Mouse (Mus musculus) heart, postnatal 0 days (tissue): Measurements from ENCODE around the gene Adgre1. TPM values are rescaled to one million over a fixed set of nuclear protein-coding genes. Genes with fewer than 3 reads are reported as not detected.

Source experiments
- ATAC-seq: fragments of 200-750 bp; cut with Nextera tagmentation; 2 replicates; pipeline ENCODE4 v1.8.0; 2017; ENCODE audit warnings: low read depth, moderate number of reproducible peaks, moderate library complexity; ENCODE audit not compliant: insufficient read depth
- DNase-seq: peaks from one replicate; pipeline ENCODE4 v3.0.0-alpha.2; 2016; ENCODE audit warnings: low spot score
- H3K27ac ChIP-seq: fragments of 300-500 bp; sonication (generic); 2 replicates; pipeline ENCODE4 v1.5.1; 2014; ENCODE audit warnings: low read depth, mild to moderate bottlenecking
- H3K27me3 ChIP-seq: fragments of 300-500 bp; sonication (generic); 2 replicates; pipeline ENCODE4 v1.6.1; 2014; ENCODE audit warnings: low read length, mixed read lengths; ENCODE audit not compliant: control insufficient read depth, insufficient read depth
- H3K36me3 ChIP-seq: fragments of 300-500 bp; sonication (generic); replicated peaks from 2 replicates; pipeline ENCODE4 v1.6.1; 2014; ENCODE audit warnings: low read length, mixed read lengths; ENCODE audit not compliant: control insufficient read depth, insufficient read depth
- H3K4me1 ChIP-seq: fragments of 300-500 bp; sonication (generic); 2 replicates; pipeline ENCODE4 v1.6.1; 2014; ENCODE audit warnings: antibody characterized with exemption; ENCODE audit not compliant: control insufficient read depth, insufficient read depth
- H3K4me2 ChIP-seq: fragments of 300-500 bp; sonication (generic); 2 replicates; pipeline ENCODE4 v1.6.1; 2014; ENCODE audit warnings: low read depth, mild to moderate bottlenecking, low read length, moderate library complexity
- H3K4me3 ChIP-seq: fragments of 300-500 bp; sonication (generic); 2 replicates; pipeline ENCODE4 v1.5.1; 2014; ENCODE audit warnings: low read depth, low read length
- H3K9ac ChIP-seq: fragments of 300-500 bp; sonication (generic); replicated peaks from 2 replicates; pipeline ENCODE4 v1.6.1; 2014; ENCODE audit warnings: low read depth, low read length, mixed read lengths
- H3K9me3 ChIP-seq: fragments of 300-500 bp; sonication (generic); replicated peaks from 2 replicates; pipeline ENCODE4 v1.6.1; 2016; ENCODE audit warnings: low read length; ENCODE audit not compliant: control insufficient read depth
- CTCF ChIP-seq: IDR thresholded peaks from 2 replicates; pipeline ENCODE4 v1.5.1; 2016; ENCODE audit warnings: antibody characterized with exemption, control low read depth, low read depth
- EP300 ChIP-seq: IDR thresholded peaks from 2 replicates; pipeline ENCODE4 v1.6.1; 2016; ENCODE audit warnings: antibody characterized with exemption, low read depth
- WGBS: fragments of 180-500 bp; shearing (Covaris S2); extraction: QIAGEN DNeasy Blood & Tissue Kit; methylation state at CpG from one replicate; pipeline ENCODE4 v1.1.7; 2014; 5-methylcytosine and 5-hydroxymethylcytosine counted together
- polyA plus RNA-seq: library from polyadenylated mRNA; unstranded; fragments of >200 nt; fragmentation: Nextera tagmentation; extraction: Ambion mirVana; gene quantifications from 2 replicates; pipeline ENCODE4 v1.2.1, GENCODE M21; 2015
- total RNA-seq: library from RNA; depleted of rRNA; stranded (reverse); fragments of >200 nt; gene quantifications from 2 replicates; pipeline ENCODE4 v1.2.3, GENCODE M21; 2014; ENCODE audit warnings: low replicate concordance; rRNA removed

The Adgre1 gene
- total and polyA plus RNA-seq, 2 experiments from 2014 or later, result 2.2 to 8.5 TPM

GRCm38 (mm10) chr17:57350212-57350611, 8.3 kb upstream of the Adgre1 start:
- WGBS, result 84% methylated on average over 5 of the region's 5 CpGs
- H3K27ac ChIP-seq, result no peak overlapping the region
- no peaks in the 10 kb centered on the region for H3K9me3 ChIP-seq
- H3K4me3 ChIP-seq, result no peak overlapping the region
- no peaks in the 10 kb centered on the region for H3K36me3 ChIP-seq
- TF ChIP-seq EP300 (no peak), CTCF (no peak)
- H3K9ac ChIP-seq, result no peak overlapping the region
- DNase-seq (no peak), ATAC-seq (no peak)
- no peaks in the 10 kb centered on the region for H3K27me3 ChIP-seq
- no peak overlapping the region for H3K4me2 ChIP-seq
- no peaks in the 10 kb centered on the region for H3K4me1 ChIP-seq

DNA sequence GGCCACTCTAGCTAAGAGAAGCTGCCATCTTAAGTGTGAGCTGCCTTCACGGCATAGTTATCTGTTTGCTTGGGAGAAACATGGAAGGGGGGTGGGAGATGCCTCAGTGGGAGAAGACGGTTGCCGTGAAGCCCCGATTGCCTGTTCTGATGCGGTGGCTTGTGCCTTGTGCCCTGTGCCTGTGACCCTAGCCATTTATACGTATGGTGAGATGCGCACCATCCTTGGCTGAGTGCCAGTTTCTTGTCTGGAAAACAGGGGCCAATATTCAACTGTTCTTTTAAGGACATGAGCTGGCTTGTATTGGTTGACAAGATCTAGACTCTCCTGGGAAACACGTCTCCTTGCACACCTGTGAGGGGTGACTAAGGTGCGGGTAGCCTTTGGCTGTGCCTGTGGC, 7.4 kb upstream of the Adgre1 start:
- no peaks in the 10 kb centered on the region for H3K27me3 ChIP-seq
- no peak for ATAC-seq
- no peaks in the 10 kb centered on the region for H3K9me3 ChIP-seq
- DNase-seq, result no peak
- no peaks in the 10 kb centered on the region for H3K4me1 ChIP-seq
- no peak overlapping the region for H3K4me3 ChIP-seq
- H3K4me2 ChIP-seq, result no peak overlapping the region
- no peak overlapping the region for H3K9ac ChIP-seq
- WGBS, result 81% methylated on average over 9 of the region's 9 CpGs
- TF ChIP-seq CTCF, result no peak
- no peak for TF ChIP-seq EP300
- no peaks in the 10 kb centered on the region for H3K36me3 ChIP-seq
- H3K27ac ChIP-seq, result no peak overlapping the region

DNA sequence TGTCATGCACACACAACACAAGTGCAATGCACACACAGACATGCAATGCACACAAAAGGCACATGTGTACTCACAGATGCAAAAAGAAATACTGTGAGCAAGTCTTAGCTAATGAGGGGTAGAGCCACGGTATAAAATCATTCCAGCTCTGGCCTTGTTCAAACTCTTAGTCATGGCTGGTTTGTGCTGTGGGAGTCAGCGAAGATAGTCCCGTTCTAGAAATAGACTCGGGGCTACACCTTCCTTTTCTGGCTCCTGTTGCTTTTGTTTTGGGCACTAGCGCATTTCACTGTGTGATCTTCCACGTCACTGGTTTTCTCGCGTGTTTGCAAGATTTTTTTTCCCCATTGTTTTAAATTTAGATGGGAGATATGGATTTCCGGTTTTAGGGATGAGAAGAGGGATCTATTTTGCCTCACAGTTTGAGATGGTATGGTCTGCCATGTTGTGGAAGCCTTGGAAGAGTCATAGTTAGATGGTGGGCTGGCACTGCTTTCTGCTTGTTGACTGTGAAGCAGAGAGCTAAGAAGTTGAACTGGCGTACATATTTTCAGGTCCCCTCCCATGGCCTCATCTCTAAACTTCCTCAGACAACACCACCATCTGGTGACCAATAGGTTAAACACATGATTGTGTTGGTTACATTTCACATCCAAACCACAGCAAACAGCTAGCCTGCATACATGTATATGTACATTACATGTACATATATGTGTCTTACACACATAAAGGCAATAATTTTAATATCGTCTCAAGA, 1.2 kb downstream of the Adgre1 start:
- DNase-seq, result no peak
- H3K36me3 ChIP-seq, result no peaks in the 10 kb centered on the region
- no peak overlapping the region for H3K9ac ChIP-seq
- no peak overlapping the region for H3K4me3 ChIP-seq
- WGBS, result 73% methylated on average over 11 of the region's 11 CpGs
- no peaks in the 10 kb centered on the region for H3K27me3 ChIP-seq
- H3K4me2 ChIP-seq, result no peak overlapping the region
- TF ChIP-seq CTCF (no peak), EP300 (no peak)
- no peaks in the 10 kb centered on the region for H3K9me3 ChIP-seq
- no peaks in the 10 kb centered on the region for H3K4me1 ChIP-seq
- ATAC-seq, result no peak
- no peak overlapping the region for H3K27ac ChIP-seq

Other genes with a start within 250 kb of the Adgre1 start
- gene Cd70, start 208.9 kb upstream of the Adgre1 start, total RNA-seq, result not detected in 2 replicates
- not detected in 2 replicates for gene Cd70, start 208.9 kb upstream of the Adgre1 start, polyA plus RNA-seq
- gene Tnfsf14, start 164.5 kb upstream of the Adgre1 start, total RNA-seq, result not detected in 2 replicates
- not detected in 2 replicates for gene Tnfsf14, start 164.5 kb upstream of the Adgre1 start, polyA plus RNA-seq
- gene C3, start 130.6 kb upstream of the Adgre1 start, total RNA-seq, result 32.5 and 41.7 TPM in 2 replicates
- gene C3, start 130.6 kb upstream of the Adgre1 start, polyA plus RNA-seq, result 23.4 and 25.6 TPM in 2 replicates
- 30.1 and 41.2 TPM in 2 replicates for gene Gpr108, start 110.2 kb upstream of the Adgre1 start, total RNA-seq
- gene Gpr108, start 110.2 kb upstream of the Adgre1 start, polyA plus RNA-seq, result 23.3 and 24.5 TPM in 2 replicates
- gene Trip10, start 109.2 kb upstream of the Adgre1 start, total RNA-seq, result 26.6 and 28.7 TPM in 2 replicates
- 32.3 and 32.4 TPM in 2 replicates for gene Trip10, start 109.2 kb upstream of the Adgre1 start, polyA plus RNA-seq
- 2.6 and 2.7 TPM in 2 replicates for gene Vav1, start 79.6 kb upstream of the Adgre1 start, total RNA-seq
- 1.0 TPM in 2 replicates for gene Vav1, start 79.6 kb upstream of the Adgre1 start, polyA plus RNA-seq
- not detected in 2 replicates for gene Vmn2r120, start 186.8 kb downstream of the Adgre1 start, total RNA-seq
- gene Vmn2r120, start 186.8 kb downstream of the Adgre1 start, polyA plus RNA-seq, result not detected in 2 replicates